Mouse (Mus musculus) C2C12 (cell line): ENCODE data around the gene Slc22a3. TPM values are rescaled to one million over a fixed set of nuclear protein-coding genes. Genes with fewer than 3 reads are reported as not detected.

ENCODE experiments used
- H3K27me3 ChIP-seq: one replicate; pipeline ENCODE4 v1.6.1; 2011; ENCODE audit not compliant: control insufficient read depth, insufficient read depth, insufficient read length
- H3K36me3 ChIP-seq: one replicate; pipeline ENCODE4 v1.6.1; 2011; ENCODE audit not compliant: control insufficient read depth, insufficient read depth
- H3K4me3 ChIP-seq: one replicate; pipeline ENCODE4 v1.5.1; 2011; ENCODE audit warnings: mild to moderate bottlenecking, control low read depth; ENCODE audit not compliant: poor library complexity, insufficient read depth, severe bottlenecking
- H3K79me2 ChIP-seq: one replicate; pipeline ENCODE4 v1.6.1; 2011; ENCODE audit not compliant: control insufficient read depth, insufficient read depth
- H3K79me3 ChIP-seq: one replicate; pipeline ENCODE4 v1.6.1; 2011; ENCODE audit warnings: low read depth, control low read depth
- H3ac ChIP-seq: one replicate; pipeline ENCODE3; 2011; ENCODE audit warnings: low read depth; ENCODE audit not compliant: control insufficient read depth, insufficient read length
- CEBPB ChIP-seq: IDR thresholded peaks from one replicate; pipeline ENCODE4 v1.6.1; 2011; ENCODE audit warnings: low read depth, mild to moderate bottlenecking, control low read depth, moderate library complexity
- CTCF ChIP-seq: IDR thresholded peaks from one replicate; pipeline ENCODE4 v1.5.1; 2011; ENCODE audit not compliant: control insufficient read depth, insufficient read depth, insufficient read length
- FOSL1 ChIP-seq: IDR thresholded peaks from one replicate; pipeline ENCODE4 v1.8.0; 2011; ENCODE audit warnings: mild to moderate bottlenecking, low read length; ENCODE audit not compliant: poor library complexity, insufficient read depth, severe bottlenecking
- MAX ChIP-seq: IDR thresholded peaks from one replicate; pipeline ENCODE4 v1.6.1; 2011; ENCODE audit warnings: mild to moderate bottlenecking, control low read depth
- MYOD1 ChIP-seq: IDR thresholded peaks from one replicate; pipeline ENCODE4 v1.6.1; 2011; ENCODE audit warnings: low read depth; ENCODE audit not compliant: control insufficient read depth, insufficient read length
- MYOG ChIP-seq: IDR thresholded peaks from one replicate; pipeline ENCODE4 v1.6.1; 2011; ENCODE audit not compliant: control insufficient read depth, insufficient read length; ENCODE audit errors: extremely low read depth
- USF1 ChIP-seq: IDR thresholded peaks from one replicate; pipeline ENCODE4 v1.6.1; 2011; ENCODE audit warnings: low read depth, mild to moderate bottlenecking, control low read depth, moderate library complexity
- polyA plus RNA-seq: library from polyadenylated mRNA; unstranded; fragments of >200 nt; fragmentation: generic; extraction: Trizol; gene quantifications from one replicate; pipeline ENCODE4 v1.2.1, GENCODE M21; 2012; ENCODE audit warnings: missing spikeins

Slc22a3 gene
- polyA plus RNA-seq, 1 experiment, result not detected

GRCm38 (mm10) chr17:12489888-12490287 lies 17.6 kb downstream of the Slc22a3 start:
- no peak overlapping the region for H3K4me3 ChIP-seq
- no peaks in the 10 kb centered on the region for H3K79me2 ChIP-seq
- no peaks in the 10 kb centered on the region for H3K79me3 ChIP-seq
- peaks cover 35% of the 10 kb centered on the region for H3K27me3 ChIP-seq
- TF ChIP-seq MYOD1 (no peak), USF1 (no peak), FOSL1 (no peak), MAX (no peak), CEBPB (no peak), MYOG (no peak), CTCF (no peak)
- H3ac ChIP-seq, result no peak overlapping the region
- no peaks in the 10 kb centered on the region for H3K36me3 ChIP-seq

DNA sequence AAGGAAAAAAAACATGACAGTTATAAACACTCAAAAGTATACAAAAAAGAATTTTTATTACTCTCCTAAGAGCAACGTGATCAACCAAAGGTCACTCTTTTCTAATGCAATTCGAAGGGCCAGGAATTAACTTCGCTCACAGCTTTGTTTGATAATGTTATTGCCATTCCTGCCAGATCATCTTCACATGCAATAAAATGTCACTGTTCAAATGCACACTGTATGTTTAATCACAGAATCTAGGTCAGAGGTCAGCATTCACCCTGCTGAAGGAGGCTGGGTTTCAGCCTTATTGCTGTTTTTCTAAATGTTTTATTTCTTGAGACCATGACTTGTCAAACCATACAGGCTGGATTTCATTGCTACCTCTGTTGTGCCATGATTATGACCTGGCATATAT lies 21.8 kb downstream of the Slc22a3 start:
- no peak overlapping the region for H3K4me3 ChIP-seq
- no peaks in the 10 kb centered on the region for H3K36me3 ChIP-seq
- TF ChIP-seq CTCF (no peak), MYOD1 (no peak), MAX (no peak), USF1 (no peak), FOSL1 (no peak), CEBPB (no peak), MYOG (no peak)
- no peaks in the 10 kb centered on the region for H3K79me3 ChIP-seq
- peaks cover 49% of the 10 kb centered on the region for H3K27me3 ChIP-seq
- H3ac ChIP-seq, result no peak overlapping the region
- H3K79me2 ChIP-seq, result no peaks in the 10 kb centered on the region

- peaks cover 39% of the 10 kb centered on the region for H3K27me3 ChIP-seq
- H3K79me3 ChIP-seq, result no peaks in the 10 kb centered on the region
- TF ChIP-seq MYOD1 (no peak), MAX (no peak), MYOG (no peak), CTCF (no peak), CEBPB (no peak), USF1 (no peak), FOSL1 (no peak)
- no peak overlapping the region for H3K4me3 ChIP-seq
- no peaks in the 10 kb centered on the region for H3K36me3 ChIP-seq
- no peak overlapping the region for H3ac ChIP-seq
- no peaks in the 10 kb centered on the region for H3K79me2 ChIP-seq
Observed at GRCm38 (mm10) chr17:12479416-12479815, 28.1 kb downstream of the Slc22a3 start.

- no peaks in the 10 kb centered on the region for H3K36me3 ChIP-seq
- peaks cover 8% of the 10 kb centered on the region for H3K27me3 ChIP-seq
- no peaks in the 10 kb centered on the region for H3K79me3 ChIP-seq
- H3K79me2 ChIP-seq, result no peaks in the 10 kb centered on the region
- TF ChIP-seq CTCF (no peak), MYOG (no peak), USF1 (no peak)
- H3K4me3 ChIP-seq, result no peak overlapping the region
- no peak overlapping the region for H3ac ChIP-seq
Observed at GRCm38 (mm10) chr17:12474509-12475083, 32.9 kb downstream of the Slc22a3 start.

DNA sequence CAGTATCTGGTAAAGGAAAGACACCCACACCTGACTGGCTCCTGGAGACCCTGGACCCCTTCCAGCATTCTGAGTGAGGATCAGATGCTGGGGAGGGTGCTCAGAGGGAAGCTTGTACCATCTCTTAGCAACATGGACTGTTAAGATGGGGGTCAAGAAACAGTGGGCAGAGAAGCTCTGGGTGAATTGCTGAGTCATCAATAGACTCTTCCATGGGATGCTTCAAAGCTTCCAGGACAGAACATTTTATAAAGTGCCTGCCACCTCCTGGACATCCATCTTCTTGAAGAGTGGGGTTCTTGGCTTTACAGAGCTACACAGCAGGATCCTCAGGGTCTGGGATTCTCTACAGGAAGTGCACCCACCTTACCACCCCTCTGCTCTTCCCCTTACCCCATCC lies 35.0 kb downstream of the Slc22a3 start:
- Histone ChIP-seq H3K27me3 (peaks cover under 1% of the 10 kb centered on the region), H3K4me3 (no peak overlapping the region), H3K36me3 (no peaks in the 10 kb centered on the region), H3ac (no peak overlapping the region), H3K79me2 (no peaks in the 10 kb centered on the region), H3K79me3 (no peaks in the 10 kb centered on the region)
- no peak for TF ChIP-seq USF1
- no peak for TF ChIP-seq FOSL1
- no peak for TF ChIP-seq MYOD1
- TF ChIP-seq CTCF, result no peak
- no peak for TF ChIP-seq MAX
- no peak for TF ChIP-seq CEBPB

DNA sequence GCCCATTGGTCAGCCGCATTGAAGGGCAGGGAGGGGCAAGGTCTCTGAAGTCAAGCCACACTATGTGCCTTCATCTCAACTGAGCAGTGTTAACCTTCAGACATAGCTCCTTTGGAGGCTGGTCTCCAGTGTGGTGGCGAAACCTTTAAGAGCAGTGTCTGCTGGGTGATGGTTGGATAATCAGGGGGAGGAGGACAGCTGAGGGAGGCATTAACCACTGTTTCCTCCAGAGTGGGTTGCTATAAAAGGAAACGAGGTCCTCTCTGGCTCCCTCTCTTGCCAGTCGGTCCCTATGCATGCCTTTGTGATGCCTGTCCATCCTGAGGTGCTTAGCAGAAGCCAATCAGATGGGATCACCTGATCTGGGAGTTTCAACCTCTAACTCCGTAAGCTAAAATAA lies 38.8 kb downstream of the Slc22a3 start:
- no peaks in the 10 kb centered on the region for H3K79me3 ChIP-seq
- H3K79me2 ChIP-seq, result no peaks in the 10 kb centered on the region
- no peak for TF ChIP-seq FOSL1
- no peak for TF ChIP-seq MYOG
- TF ChIP-seq MAX, result no peak
- no peak for TF ChIP-seq MYOD1
- TF ChIP-seq CEBPB, result no peak
- TF ChIP-seq CTCF, result no peak
- no peak for TF ChIP-seq USF1
- H3K4me3 ChIP-seq, result no peak overlapping the region
- no peaks in the 10 kb centered on the region for H3K36me3 ChIP-seq
- no peak overlapping the region for H3ac ChIP-seq
- peaks cover 13% of the 10 kb centered on the region for H3K27me3 ChIP-seq
